Mouse (Mus musculus): ENCODE measurements around the gene Fads2.

Gene Fads2

GRCm38 (mm10) chr19:10013913-10014312 is 87.6 kb downstream of the Fads2 start:
- no peak for DNase-seq (ENCODE audit: low spot score in 2 of 2)

DNA sequence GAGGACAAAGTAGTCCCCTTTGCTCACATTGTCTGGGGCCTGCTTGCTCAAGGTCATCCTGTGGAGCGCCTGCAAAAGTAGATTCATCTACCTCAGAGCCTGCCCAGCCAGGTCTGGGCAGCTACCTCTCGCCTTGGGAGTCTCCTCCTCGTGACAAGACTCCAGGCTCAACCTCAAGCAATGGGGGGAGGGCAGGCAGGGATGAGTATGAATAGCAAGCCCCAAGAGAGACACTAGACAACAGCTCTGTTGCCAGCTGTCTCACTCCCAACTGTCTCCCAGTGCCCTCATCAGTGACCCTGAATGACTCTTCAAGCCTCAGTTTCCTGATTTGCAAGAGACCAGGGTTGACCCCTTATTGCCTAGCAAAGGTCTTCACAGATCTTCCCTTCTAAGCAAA is 88.2 kb downstream of the Fads2 start:
- no peak for DNase-seq (ENCODE audit: low spot score in 2 of 2)

- DNase-seq (ENCODE audit: low spot score in 2 of 2), result no peak
Measured at GRCm38 (mm10) chr19:10012827-10013278, 88.7 kb downstream of the Fads2 start.

Data from frontal cortex, postnatal 10 days (tissue).